Mouse (Mus musculus) thymus, postnatal 10 days (tissue): ENCODE measurements around the gene Dnah7a.
"Not testable (repeated sequence)": the region's sequence is repeated elsewhere in the genome, so short reads cannot be mapped to it uniquely, and the experiment has no call there.

Source experiments
- DNase-seq, 2 experiments: peaks; one replicate each; pipeline ENCODE4 v3.0.0; 2021; ENCODE audit warnings: low spot score in 2 of 2

The Dnah7a gene

GRCm38 (mm10) chr1:53388762-53389161, 317.8 kb downstream of the Dnah7a start:
- DNase-seq: no peak

- no peak for DNase-seq
These were observed 322.4 kb downstream of the Dnah7a start for GRCm38 (mm10) chr1:53384085-53384688.

- DNase-seq: no peak
These were observed 328.9 kb downstream of the Dnah7a start for GRCm38 (mm10) chr1:53377731-53378130.

- DNase-seq: not testable (repeated sequence)
These were observed 330.6 kb downstream of the Dnah7a start for GRCm38 (mm10) chr1:53375965-53376364.

- DNase-seq: no peak
These were observed 347.6 kb downstream of the Dnah7a start for GRCm38 (mm10) chr1:53358988-53359387.

GRCm38 (mm10) chr1:53352327-53353261, 354.0 kb downstream of the Dnah7a start, which contains the start of the genes Asdurf, Gm28551 and Asnsd1:
Asdurf (minus strand) TSS chr1:53352619.
Gm28551 (minus strand) TSS chr1:53352667.
Asnsd1 (minus strand) TSS chr1:53352752.
- DNase-seq: peak; percentile 97
